In genomic region chr2:69546823-69547222, GRCm38 (mm10) we compare ENCODE assay signal across 25 mouse cellular contexts. TPM values are rescaled to one million over a fixed set of nuclear protein-coding genes. Genes with fewer than 3 reads are reported as not detected.
DNase-seq lines count a peak whose midpoint lies in the region; ATAC-seq and TF ChIP-seq lines count a peak whose summit lies in the region.
"Had no signal": no experiment of that assay in that cellular context is flagged by ENCODE, and none has a peak within 500 bp of the region (broad histone marks: within the 10 kb centered on the region; RNA-seq: fewer than 3 reads in every experiment).

No protein-coding gene starts in this region.

- H3K79me2 ChIP-seq in CH12.LX (replicated peaks; ENCODE audit: control insufficient read depth, extremely low read depth, insufficient read depth, poor library complexity, severe bottlenecking): no peaks in the 10 kb centered on the region

- WGBS in lung, embryonic 15.5 days: 71% methylated on average over 11 of the region's 11 CpGs

- POLR2A ChIA-PET in Patski (lab: Charles Lee): no interaction called here

- ATAC-seq in lung, embryonic 15.5 days (ENCODE audit: borderline replicate concordance, extremely low read depth, low FRiP score, low TSS enrichment): peak; percentile 46; the same call in 1 of the 2 replicates
- no peak for ATAC-seq in Patski
- peak; percentile 51 to 69 for ATAC-seq in hematopoietic stem cell, adult 5-6 weeks (replicated peaks in 1 of 2; ENCODE audit: insufficient read depth in 1 of 2, low FRiP score in 2 of 2, low TSS enrichment in 1 of 2, low read depth in 1 of 2, poor library complexity in 2 of 2, severe bottlenecking in 2 of 2)
- ATAC-seq: forebrain, embryonic 16.5 days; hindbrain, postnatal 0 days; intestine, embryonic 16.5 days had no signal

- CTCF ChIA-PET in Patski (lab: Charles Lee): no interaction called here

- TF ChIP-seq POLR2A in CH12.LX (IDR thresholded peaks at IDR 0.05; ENCODE audit: low read depth, low read length): no peak

- no peak overlapping the region for H3K4me3 ChIP-seq in lung, embryonic 15.5 days
- no peak overlapping the region for H3K4me3 ChIP-seq in CH12.LX (replicated peaks in 1 of 3; ENCODE audit: low read depth in 2 of 3, low read length in 2 of 3, poor library complexity in 1 of 3)
- H3K4me3 ChIP-seq: erythroblast, embryonic 14.5 days; gastrocnemius, adult 2 months; hindbrain, embryonic 12.5 days; limb, embryonic 13.5 days had no signal

- H3K27ac ChIP-seq in lung, embryonic 15.5 days: no peak overlapping the region
- H3K27ac ChIP-seq in CH12.LX (ENCODE audit: insufficient read depth, low read depth): no peak overlapping the region
- H3K27ac ChIP-seq: gastrocnemius, adult 2 months; hindbrain, embryonic 12.5 days; hindbrain, postnatal 0 days; limb, embryonic 13.5 days had no signal

- H3K9ac ChIP-seq in lung, embryonic 15.5 days: no peak overlapping the region
- no peak overlapping the region for H3K9ac ChIP-seq in CH12.LX (ENCODE audit: insufficient read depth, low read depth)
- H3K9ac ChIP-seq: hindbrain, embryonic 12.5 days; limb, embryonic 13.5 days had no signal

- peak in 1 of 2 experiments; percentile 47; a peak in 2 of 4 replicates for TF ChIP-seq CTCF in CH12.LX (conservative IDR thresholded peaks at IDR 0.05 in 1 of 2, IDR thresholded peaks at IDR 0.05 in 1 of 2; ENCODE audit: low read depth in 2 of 2, low read length in 2 of 2)
- peak; percentile 25 for TF ChIP-seq CTCF in Patski (IDR thresholded peaks at IDR 0.05)

- dilution Hi-C loops in CH12.LX (cut with MboI; ENCODE audit: extremely low pct_ligation_motif_present, extremely low pct_unique_long_range_greater_than_20kb, low sequenced_read_pairs): no loop called here

- H3K4me2 ChIP-seq in lung, embryonic 15.5 days: no peak overlapping the region
- no peak overlapping the region for H3K4me2 ChIP-seq in CH12.LX (ENCODE audit: insufficient read depth, low read depth, poor library complexity, severe bottlenecking)
- H3K4me2 ChIP-seq: hindbrain, embryonic 12.5 days; limb, embryonic 13.5 days; liver, embryonic 11.5 days; midbrain, embryonic 11.5 days had no signal

- H3K4me1 ChIP-seq in lung, embryonic 15.5 days: no peaks in the 10 kb centered on the region
- H3K4me1 ChIP-seq in CH12.LX (ENCODE audit: control insufficient read depth in 1 of 2, insufficient read depth in 2 of 2): peaks cover 0 to 6% of the 10 kb centered on the region in 2 experiments; a peak in 2 of 4 replicates
- H3K4me1 ChIP-seq: limb, embryonic 13.5 days had no signal

- TF ChIP-seq RAD21 in CH12.LX (IDR thresholded peaks at IDR 0.05; ENCODE audit: low read depth, low read length): no peak; the same call in none of the 2 replicates

- no peaks in the 10 kb centered on the region for H3K9me3 ChIP-seq in lung, embryonic 15.5 days
- H3K9me3 ChIP-seq in CH12.LX (replicated peaks; ENCODE audit: low read length): no peaks in the 10 kb centered on the region
- H3K9me3 ChIP-seq: hindbrain, embryonic 12.5 days; limb, embryonic 13.5 days had no signal

- TF ChIP-seq EP300 in CH12.LX (IDR thresholded peaks at IDR 0.05; ENCODE audit: low read length): no peak

- no peak for DNase-seq in lung, postnatal 4 days
- DNase-seq in CH12.LX (ENCODE audit: extremely low read depth) (peak; percentile 2), Patski (ENCODE audit: low read depth, low spot score) (no peak), adipocyte (ENCODE audit: low spot score) (no peak)
- DNase-seq in cerebellum, postnatal 25 days: no peak
- no peak for DNase-seq in right cerebral cortex, postnatal 4 days
- DNase-seq: adrenal gland, postnatal 25 days; cerebellum, adult 2 months; gastrocnemius, adult 2 months; gastrocnemius, postnatal 36 days; heart, postnatal 14 days; kidney, adult 9 months; kidney, postnatal 25 days; thymus, postnatal 4 days had no signal

- in situ Hi-C loops in CH12.LX (cut with MboI; ENCODE audit: low pct_ligation_motif_present, low pct_unique_long_range_greater_than_20kb, low sequenced_read_pairs) (no loop called here), Patski (cut with MboI; ENCODE audit: low pct_unique_long_range_greater_than_20kb) (no loop called here)

- H3K36me3 ChIP-seq in lung, embryonic 15.5 days: no peaks in the 10 kb centered on the region
- no peaks in the 10 kb centered on the region for H3K36me3 ChIP-seq in CH12.LX (replicated peaks in 1 of 2; ENCODE audit: control insufficient read depth in 1 of 2, insufficient read depth in 1 of 2, low read length in 1 of 2)
- H3K36me3 ChIP-seq: hindbrain, embryonic 12.5 days; limb, embryonic 13.5 days had no signal

- H3K27me3 ChIP-seq in lung, embryonic 15.5 days: no peaks in the 10 kb centered on the region
- no peaks in the 10 kb centered on the region for H3K27me3 ChIP-seq in CH12.LX (replicated peaks)
- H3K27me3 ChIP-seq in Patski: no peaks in the 10 kb centered on the region
- H3K27me3 ChIP-seq: hindbrain, embryonic 12.5 days; limb, embryonic 13.5 days had no signal

TF ChIP-seq in CH12.LX, 34 proteins besides CTCF, POLR2A, EP300 and RAD21:
- TF ChIP-seq HCFC1 (IDR thresholded peaks at IDR 0.05; ENCODE audit: low read depth, low read length): no peak
- peak; percentile 21; the same call in 1 of the 2 replicates for TF ChIP-seq MAX (IDR thresholded peaks at IDR 0.05; ENCODE audit: low read length)

RNA-seq across cellular contexts. Expression of gene Lrp2, which starts 39.0 kb away (rescaled TPM):
- polyA plus RNA-seq in lung, embryonic 15.5 days (2015; fragmentation: Nextera tagmentation; extraction: Ambion mirVana): 0.38 and 0.87 TPM in 2 replicates
- under 0.01 and 0.04 TPM in 2 replicates for total RNA-seq in CH12.LX (2012; rRNA removed)
- 0.01 TPM in 2 replicates for total RNA-seq in CH12.LX (2014; rRNA removed)
- 0.07 TPM in 1 of 2 replicates, not detected in the other for polyA plus RNA-seq in CH12.LX (2012; ENCODE audit: insufficient read length, low read depth)
- 39.0 TPM for polyA plus RNA-seq in Patski (2021)
- not detected in 2 replicates for total RNA-seq in hematopoietic stem cell, adult 5-6 weeks (2017)
- total RNA-seq: gastrocnemius, adult 2 months; gastrocnemius, postnatal 36 days had no signal
- polyA plus RNA-seq: erythroblast, embryonic 14.5 days; small intestine, adult 2 months had no signal

Comparison
In these comparisons a context has a peak if more than half of its experiments do, and no peak if none do; other contexts are left out.
1. RNA of gene Lrp2, which starts 39.0 kb away (polyA plus RNA-seq): 39.0 TPM in Patski (single experiment); 0.38 to 0.87 TPM in lung, embryonic 15.5 days and 0.07 TPM in CH12.LX; every median in the first group is over 10 times any median in the second.